Mouse (Mus musculus) large intestine, adult 2 months (tissue): ENCODE data around the gene Racgap1. TPM values are rescaled to one million over a fixed set of nuclear protein-coding genes. Genes with fewer than 3 reads are reported as not detected.

Experiments
- DNase-seq: peaks from one replicate; pipeline ENCODE4 v3.0.0-alpha.2; 2012; ENCODE audit warnings: low read depth, low spot score
- WGBS: fragments of 180-500 bp; shearing (Covaris S2); methylation state at CpG from one replicate; pipeline ENCODE4 v1.1.7; 2018; 5-methylcytosine and 5-hydroxymethylcytosine counted together
- polyA plus RNA-seq: library from polyadenylated mRNA; depleted of rRNA; stranded (reverse); fragments of >200 nt; gene quantifications from 2 replicates; pipeline ENCODE4 v1.2.3, GENCODE M21; 2012

The Racgap1 gene
- polyA plus RNA-seq, 1 experiment, result 35.9 TPM

- 90% methylated on average over 7 of the region's 7 CpGs for WGBS
These were observed 16.8 kb downstream of the Racgap1 start for GRCm38 (mm10) chr15:99634702-99635101.

GRCm38 (mm10) chr15:99631618-99632017 lies 19.8 kb downstream of the Racgap1 start:
- no peak for DNase-seq

More at GRCm38 (mm10) chr15:99634702-99635101, 16.8 kb downstream of the Racgap1 start:
- no peak for DNase-seq

GRCm38 (mm10) chr15:99622063-99622462 lies 29.4 kb downstream of the Racgap1 start:
- WGBS, result 95% methylated on average over 11 of the region's 11 CpGs
- no peak for DNase-seq

DNA sequence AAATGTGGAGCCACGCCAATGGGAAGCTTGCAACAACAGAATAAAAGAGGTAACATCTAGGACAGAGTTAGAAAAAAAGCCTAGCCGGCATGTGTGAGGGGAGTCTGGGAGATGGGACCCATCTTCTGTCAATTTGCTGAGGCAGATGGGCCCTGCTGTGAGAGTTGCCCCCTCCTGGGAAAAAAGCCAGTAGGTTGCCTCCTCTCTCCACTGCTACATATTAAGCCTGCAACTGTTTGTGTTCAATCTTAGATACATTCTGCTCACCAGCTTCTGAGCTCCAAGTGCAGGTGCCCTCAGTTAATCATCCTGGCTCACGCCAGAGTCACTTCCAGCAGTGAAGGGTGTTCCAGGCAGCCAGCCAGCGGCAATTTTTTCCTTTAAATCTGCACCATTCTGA lies 31.6 kb downstream of the Racgap1 start:
- DNase-seq, result no peak
- 87% methylated on average over 4 of the region's 4 CpGs for WGBS

DNA sequence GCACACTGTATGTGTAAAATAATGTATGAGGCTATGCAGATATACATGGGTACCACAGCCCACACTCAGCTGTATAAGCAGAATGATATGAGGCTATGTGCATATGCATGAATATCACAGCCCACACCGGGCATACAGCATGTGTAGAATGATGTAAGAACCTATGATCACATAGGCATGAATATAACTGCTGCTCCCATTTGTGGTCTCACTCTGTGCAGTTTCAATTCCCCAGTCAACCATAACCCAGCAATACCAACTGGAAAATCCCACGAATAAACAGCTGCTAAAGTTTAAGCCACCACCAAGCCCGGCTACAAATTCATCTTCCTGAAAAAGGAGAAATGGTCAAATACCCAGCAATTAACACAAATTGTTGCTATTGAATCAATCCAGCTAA lies 32.9 kb downstream of the Racgap1 start:
- DNase-seq, result no peak
- WGBS, result 84% methylated on average over 3 of the region's 3 CpGs

DNA sequence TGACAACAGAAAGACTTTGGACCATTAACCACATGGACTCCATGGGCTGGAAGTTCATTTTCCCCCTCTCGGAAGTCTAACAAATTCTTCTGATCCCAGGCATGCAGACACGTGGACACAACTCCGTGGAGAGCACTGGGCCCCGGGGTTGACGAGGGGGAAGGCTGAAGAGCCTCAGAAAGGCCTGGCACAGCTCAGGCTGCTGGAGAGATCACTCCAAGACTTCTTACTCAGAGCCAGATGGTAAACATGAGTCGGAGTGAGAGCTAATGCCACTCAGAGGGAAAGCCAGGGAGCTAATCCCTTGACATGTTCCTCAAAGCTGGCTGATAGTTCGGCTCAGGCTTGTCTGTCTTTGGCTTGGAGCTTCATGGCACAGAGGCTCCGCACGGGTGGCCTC lies 36.2 kb downstream of the Racgap1 start:
- no peak for DNase-seq
- WGBS, result 41% methylated on average over 9 of the region's 9 CpGs

GRCm38 (mm10) chr15:99614753-99615152 lies 36.7 kb downstream of the Racgap1 start:
- WGBS, result 12% methylated on average over 12 of the region's 12 CpGs
- no peak for DNase-seq

GRCm38 (mm10) chr15:99614273-99614672 lies 37.2 kb downstream of the Racgap1 start:
- 72% methylated on average over 13 of the region's 13 CpGs for WGBS

DNA sequence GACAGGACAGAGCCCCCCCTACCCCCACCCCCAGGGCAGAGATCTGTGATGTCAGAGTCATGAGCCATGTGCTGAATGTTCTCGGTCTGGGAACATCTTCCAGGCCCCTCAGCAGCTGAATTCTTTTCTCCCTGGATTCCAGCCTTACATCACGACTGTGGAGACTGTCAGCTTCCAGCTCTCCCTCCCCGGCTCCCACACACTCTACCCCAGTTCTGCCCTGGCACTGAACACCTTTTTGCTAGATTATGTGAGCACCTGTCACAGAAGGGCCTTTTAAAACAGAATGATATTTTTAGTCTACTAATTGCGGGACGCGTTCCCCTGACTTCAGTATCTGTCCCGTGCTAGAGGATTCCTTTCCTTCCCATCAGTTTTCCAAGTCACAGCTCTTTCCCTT lies 39.9 kb downstream of the Racgap1 start:
- 65% methylated on average over 7 of the region's 7 CpGs for WGBS
- DNase-seq, result no peak

More at GRCm38 (mm10) chr15:99614273-99614672, 37.2 kb downstream of the Racgap1 start:
- DNase-seq, result no peak

DNA sequence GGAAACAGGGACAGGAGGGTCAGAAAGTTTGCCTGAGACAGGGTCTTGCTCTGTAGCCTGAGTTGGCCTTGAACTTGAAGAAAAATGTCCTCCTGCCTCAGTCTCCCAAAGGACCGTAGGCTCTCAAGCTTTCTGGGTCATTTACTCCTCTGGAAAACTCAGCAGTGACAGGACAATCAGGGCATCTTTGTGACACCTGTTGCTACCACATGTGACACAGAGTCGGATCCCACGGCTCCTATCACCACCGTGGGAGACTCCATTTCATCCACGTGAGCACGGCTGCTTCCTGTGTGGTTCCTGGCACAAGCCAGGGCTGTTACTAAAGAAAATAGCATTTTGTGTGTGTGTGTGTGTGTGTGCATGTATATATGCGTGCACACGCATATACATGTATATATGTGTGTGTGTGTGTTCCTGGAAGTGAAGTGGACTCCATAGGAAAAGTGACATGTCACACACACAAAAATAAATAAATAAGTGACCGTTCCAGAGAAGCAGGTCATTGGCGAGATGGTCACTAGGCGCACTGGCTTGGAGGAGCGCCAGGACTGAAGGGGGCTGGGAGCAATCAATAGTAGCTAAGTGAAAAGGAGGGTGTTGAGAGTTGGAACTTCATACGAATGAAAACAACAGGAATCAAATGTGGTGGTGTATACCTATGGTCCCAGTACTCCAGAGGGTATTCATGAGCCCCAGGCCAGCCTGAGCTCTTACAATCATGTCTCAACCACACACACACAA lies 42.9 kb downstream of the Racgap1 start:
- DNase-seq, result no peak
- WGBS, result 83% methylated on average over 13 of the region's 13 CpGs

DNA sequence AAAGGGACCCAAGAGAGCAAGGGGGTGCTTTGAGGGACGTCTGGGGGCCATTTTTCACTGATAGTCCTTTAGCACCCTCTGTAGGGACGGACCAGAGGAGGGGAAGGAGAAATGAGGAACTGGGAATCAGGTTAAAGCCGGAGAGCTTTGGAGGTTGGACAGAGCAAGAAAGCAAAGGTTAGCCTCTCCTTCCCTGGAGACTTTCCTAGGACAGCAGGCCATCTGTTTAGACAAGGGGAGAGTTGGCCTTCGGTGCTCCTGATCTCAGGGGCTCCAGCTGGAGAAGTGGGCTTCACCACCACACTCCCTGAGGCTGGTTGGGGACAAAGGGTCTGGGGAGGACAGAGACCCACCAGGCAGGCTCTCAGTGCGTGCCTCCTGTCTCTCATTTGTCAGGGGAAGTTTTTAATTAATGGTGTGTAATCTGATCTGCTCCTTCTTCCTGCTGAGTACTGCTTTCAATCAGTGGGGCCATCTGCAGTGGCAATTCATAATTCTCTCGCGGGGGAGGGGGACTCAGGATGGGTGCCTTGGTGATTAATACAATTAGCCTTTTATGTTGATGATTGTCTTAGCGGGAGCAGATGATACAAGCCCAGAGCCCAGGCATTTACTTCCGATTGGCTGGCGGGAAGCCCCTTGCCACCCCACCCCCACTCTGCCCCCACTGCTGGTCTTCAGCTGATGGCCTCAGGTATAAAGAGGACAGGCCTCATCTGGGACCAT lies 43.9 kb downstream of the Racgap1 start:
- DNase-seq, result no peak
- 40% methylated on average over 10 of the region's 10 CpGs for WGBS

DNA sequence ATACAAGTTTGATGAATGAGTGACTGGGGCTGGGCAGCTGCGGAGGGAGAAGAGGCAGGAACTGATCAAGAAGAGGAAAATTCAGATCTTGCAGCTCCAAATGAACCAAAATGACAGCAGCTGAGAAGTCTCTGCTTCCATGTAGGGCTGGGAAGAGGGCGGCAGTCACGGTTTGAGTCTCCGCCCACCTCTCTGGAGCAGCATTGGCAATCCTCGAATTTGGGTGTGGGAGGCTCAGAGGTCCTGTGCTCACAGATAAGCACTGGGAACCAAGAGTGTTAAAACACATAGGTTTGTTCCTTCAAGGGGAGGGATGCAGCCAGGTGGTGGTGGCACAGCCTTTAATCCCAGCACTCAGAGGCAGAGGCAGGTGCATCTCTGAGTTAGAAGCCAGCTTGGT lies 44.9 kb downstream of the Racgap1 start:
- 23% methylated on average over 5 of the region's 5 CpGs for WGBS
- DNase-seq, result no peak

GRCm38 (mm10) chr15:99605595-99605994 lies 45.9 kb downstream of the Racgap1 start:
- WGBS, result 55% methylated on average over 3 of the region's 3 CpGs
- DNase-seq, result no peak

DNA sequence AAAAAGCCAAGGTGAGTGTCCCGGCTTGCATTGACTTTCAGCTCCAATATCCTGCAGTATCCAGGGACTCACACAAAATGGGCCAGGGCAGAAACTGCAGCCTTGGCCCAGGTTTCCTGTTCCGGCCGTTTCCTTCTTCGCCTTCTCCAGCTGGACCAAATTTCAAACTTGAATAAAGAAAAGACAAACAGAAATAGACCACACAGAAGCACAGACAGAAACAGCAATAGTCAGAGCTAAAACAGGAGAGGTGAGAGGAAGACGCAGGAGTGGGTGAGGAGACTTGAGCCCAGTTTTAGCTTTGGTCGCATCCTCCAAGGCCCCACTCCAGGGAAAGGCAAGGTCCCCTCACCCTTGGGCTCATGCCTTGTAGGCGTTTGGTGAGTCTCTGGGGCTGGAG lies 48.2 kb downstream of the Racgap1 start:
- WGBS, result 70% methylated on average over 7 of the region's 7 CpGs
- no peak for DNase-seq

DNA sequence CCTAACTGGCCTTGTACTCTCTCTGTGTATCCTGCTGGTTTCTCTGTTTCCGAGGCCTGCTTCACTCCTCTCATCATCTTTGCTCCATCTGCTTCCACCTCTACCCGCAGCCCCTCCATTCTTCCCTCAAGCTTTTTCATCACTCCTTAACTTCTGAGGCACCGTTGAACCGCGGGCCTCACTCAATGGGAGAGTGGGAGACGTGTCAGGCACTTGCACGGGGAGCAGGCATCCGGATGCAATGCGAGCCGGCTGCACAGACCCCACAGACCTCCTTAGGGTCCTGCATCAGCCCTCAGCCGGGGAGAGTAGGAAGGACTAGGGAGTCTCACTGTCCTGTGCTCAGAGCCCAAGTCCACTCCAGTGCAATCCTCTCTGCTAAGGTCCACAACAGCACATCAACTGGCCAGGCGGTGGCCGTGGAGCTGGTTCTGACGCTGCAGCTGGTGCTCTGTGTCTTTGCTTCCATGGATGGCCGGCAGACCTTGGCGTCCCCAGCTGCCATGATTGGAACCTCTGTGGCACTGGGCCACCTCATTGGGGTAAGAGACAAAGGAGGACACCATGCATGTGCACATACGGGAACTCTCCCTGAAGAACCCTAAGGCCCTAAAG lies 49.1 kb downstream of the Racgap1 start:
- 86% methylated on average over 17 of the region's 17 CpGs for WGBS
- no peak for DNase-seq

DNA sequence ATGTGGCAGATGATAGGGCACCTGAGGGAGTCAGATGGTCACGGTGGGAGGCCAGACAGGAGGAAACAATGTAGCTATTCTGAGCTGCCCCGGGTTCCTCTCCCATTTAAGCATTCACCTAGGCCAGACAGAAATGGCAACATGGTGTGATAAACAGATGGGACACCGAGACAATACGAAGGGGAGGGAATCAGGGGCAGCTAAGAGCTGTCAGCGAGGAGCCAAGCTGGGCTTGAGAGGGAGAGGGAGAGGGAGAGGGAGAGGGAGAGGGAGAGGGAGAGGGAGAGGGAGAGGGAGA lies 49.7 kb downstream of the Racgap1 start:
- DNase-seq, result no peak
- WGBS, result 64% methylated on average over 5 of the region's 5 CpGs

DNA sequence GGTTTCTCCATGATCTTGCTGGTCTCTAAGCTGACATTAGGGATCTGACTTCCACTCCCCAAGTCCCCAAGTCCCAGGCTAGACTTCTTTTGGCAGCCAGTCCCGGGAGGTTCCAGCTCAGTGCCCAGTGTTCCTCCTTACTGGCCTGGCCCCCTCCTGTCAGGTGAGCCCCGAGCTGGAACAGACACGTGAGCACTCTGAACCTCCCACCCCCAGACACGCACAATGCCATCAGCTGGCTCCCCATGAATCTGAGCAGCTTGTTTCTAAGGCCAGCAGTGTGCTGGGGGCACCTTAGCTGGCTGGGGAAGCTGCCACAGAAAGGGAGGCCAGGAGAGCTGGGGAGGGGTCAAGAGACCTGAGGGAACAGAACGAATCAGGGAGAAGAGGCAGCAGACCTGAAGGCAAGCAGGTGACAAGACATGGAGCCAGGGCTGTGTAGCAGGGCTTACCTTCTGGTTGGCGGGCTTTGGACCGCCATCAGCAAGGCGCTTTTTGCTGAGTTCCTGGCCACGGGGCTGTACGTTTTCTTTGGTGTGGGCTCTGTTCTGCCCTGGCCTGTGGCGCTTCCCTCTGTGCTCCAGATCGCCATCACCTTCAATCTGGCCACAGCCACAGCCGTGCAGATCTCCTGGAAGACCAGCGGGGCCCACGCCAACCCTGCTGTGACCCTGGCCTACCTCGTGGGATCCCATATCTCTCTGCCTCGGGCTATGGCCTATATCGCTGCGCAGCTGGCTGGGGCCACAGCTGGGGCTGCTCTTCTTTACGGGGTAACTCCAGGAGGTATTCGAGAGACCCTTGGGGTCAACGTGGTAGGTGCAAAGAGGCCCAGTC lies 50.3 kb downstream of the Racgap1 start, which contains the start of gene Aqp6:
Gene Aqp6 (plus strand): TSS at position 415 of the 837 bp plus-strand sequence.
- DNase-seq, result no peak
- WGBS, result 72% methylated on average over 22 of the region's 22 CpGs

GRCm38 (mm10) chr15:99599245-99600070 lies 52.0 kb downstream of the Racgap1 start:
- 68% methylated on average over 17 of the region's 17 CpGs for WGBS
- no peak for DNase-seq

GRCm38 (mm10) chr15:99597596-99597995 lies 53.9 kb downstream of the Racgap1 start:
- DNase-seq, result no peak
- 47% methylated on average over 8 of the region's 8 CpGs for WGBS
